Mouse (Mus musculus): ENCODE measurements around the gene Vav1. TPM values are rescaled to one million over a fixed set of nuclear protein-coding genes. Genes with fewer than 3 reads are reported as not detected.

Gene Vav1
- polyA plus RNA-seq, 1 experiment: 53.3 TPM

GRCm38 (mm10) chr17:57344029-57344707, 65.3 kb downstream of the Vav1 start:
- Histone ChIP-seq H3K36me3 (ENCODE audit: control insufficient read depth, insufficient read depth, low read length) (no peaks in the 10 kb centered on the region), H3K4me1 (ENCODE audit: control insufficient read depth, insufficient read depth, insufficient read length) (peaks cover 34% of the 10 kb centered on the region), H3K27ac (ENCODE audit: insufficient read depth, low read length) (peak overlapping the region; percentile 96), H3K27me3 (ENCODE audit: control insufficient read depth, insufficient read depth, low read length) (no peaks in the 10 kb centered on the region), H3K4me3 (ENCODE audit: extremely low read depth, insufficient read depth, insufficient read length) (no peak overlapping the region)
- DNase-seq (ENCODE audit: low read depth in 1 of 2, low spot score in 2 of 2): peak; percentile 40 to 48
- TF ChIP-seq POLR2A (IDR thresholded peaks at IDR 0.05; ENCODE audit: low read depth, low read length) (no peak), CTCF (IDR thresholded peaks at IDR 0.05; ENCODE audit: extremely low read depth, insufficient read depth, insufficient read length, insufficient replicate concordance) (no peak)
- WGBS: 13% methylated on average over 2 of the region's 2 CpGs

- peak; percentile 56 to 83 for DNase-seq (ENCODE audit: low read depth in 1 of 2, low spot score in 2 of 2)
- H3K27ac ChIP-seq (ENCODE audit: insufficient read depth, low read length): peak overlapping the region; percentile 70
- WGBS: 9% methylated on average over 6 of the region's 6 CpGs
Measured at GRCm38 (mm10) chr17:57347017-57347416, 68.1 kb downstream of the Vav1 start.

GRCm38 (mm10) chr17:57347781-57348180, 68.9 kb downstream of the Vav1 start:
- peak overlapping the region; percentile 70 for H3K27ac ChIP-seq (ENCODE audit: insufficient read depth, low read length)
- peaks cover 32% of the 10 kb centered on the region for H3K4me1 ChIP-seq (ENCODE audit: control insufficient read depth, insufficient read depth, insufficient read length)
- 64% methylated on average over 2 of the region's 2 CpGs for WGBS
- no peaks in the 10 kb centered on the region for H3K27me3 ChIP-seq (ENCODE audit: control insufficient read depth, insufficient read depth, low read length)
- H3K36me3 ChIP-seq (ENCODE audit: control insufficient read depth, insufficient read depth, low read length): no peaks in the 10 kb centered on the region
- no peak for DNase-seq (ENCODE audit: low read depth in 1 of 2, low spot score in 2 of 2)
- TF ChIP-seq POLR2A (IDR thresholded peaks at IDR 0.05; ENCODE audit: low read depth, low read length) (no peak), CTCF (IDR thresholded peaks at IDR 0.05; ENCODE audit: extremely low read depth, insufficient read depth, insufficient read length, insufficient replicate concordance) (no peak)
- H3K4me3 ChIP-seq (ENCODE audit: extremely low read depth, insufficient read depth, insufficient read length): no peak overlapping the region

More at GRCm38 (mm10) chr17:57347017-57347416, 68.1 kb downstream of the Vav1 start:
- TF ChIP-seq POLR2A (IDR thresholded peaks at IDR 0.05; ENCODE audit: low read depth, low read length) (no peak), CTCF (IDR thresholded peaks at IDR 0.05; ENCODE audit: extremely low read depth, insufficient read depth, insufficient read length, insufficient replicate concordance) (no peak)
- no peaks in the 10 kb centered on the region for H3K36me3 ChIP-seq (ENCODE audit: control insufficient read depth, insufficient read depth, low read length)
- no peaks in the 10 kb centered on the region for H3K27me3 ChIP-seq (ENCODE audit: control insufficient read depth, insufficient read depth, low read length)
- peaks cover 38% of the 10 kb centered on the region for H3K4me1 ChIP-seq (ENCODE audit: control insufficient read depth, insufficient read depth, insufficient read length)
- H3K4me3 ChIP-seq (ENCODE audit: extremely low read depth, insufficient read depth, insufficient read length): no peak overlapping the region

- DNase-seq (ENCODE audit: low read depth in 1 of 2, low spot score in 2 of 2): peak; percentile 41 to 74
- H3K36me3 ChIP-seq (ENCODE audit: control insufficient read depth, insufficient read depth, low read length): no peaks in the 10 kb centered on the region
- H3K27ac ChIP-seq (ENCODE audit: insufficient read depth, low read length): peak overlapping the region; percentile 86
- H3K4me1 ChIP-seq (ENCODE audit: control insufficient read depth, insufficient read depth, insufficient read length): peaks cover 25% of the 10 kb centered on the region
- no peaks in the 10 kb centered on the region for H3K27me3 ChIP-seq (ENCODE audit: control insufficient read depth, insufficient read depth, low read length)
- TF ChIP-seq POLR2A (IDR thresholded peaks at IDR 0.05; ENCODE audit: low read depth, low read length): peak; percentile 3; the same call in 1 of the 2 replicates
- TF ChIP-seq CTCF (IDR thresholded peaks at IDR 0.05; ENCODE audit: extremely low read depth, insufficient read depth, insufficient read length, insufficient replicate concordance): no peak
- 21% methylated on average over 5 of the region's 5 CpGs for WGBS
- H3K4me3 ChIP-seq (ENCODE audit: extremely low read depth, insufficient read depth, insufficient read length): no peak overlapping the region
Measured at GRCm38 (mm10) chr17:57349067-57349466, 70.2 kb downstream of the Vav1 start.

GRCm38 (mm10) chr17:57350212-57350611, 71.3 kb downstream of the Vav1 start:
- Histone ChIP-seq H3K27me3 (ENCODE audit: control insufficient read depth, insufficient read depth, low read length) (no peaks in the 10 kb centered on the region), H3K36me3 (ENCODE audit: control insufficient read depth, insufficient read depth, low read length) (no peaks in the 10 kb centered on the region), H3K27ac (ENCODE audit: insufficient read depth, low read length) (peak overlapping the region; percentile 54; the same call in 1 of the 2 replicates), H3K4me1 (ENCODE audit: control insufficient read depth, insufficient read depth, insufficient read length) (peaks cover 19% of the 10 kb centered on the region), H3K4me3 (ENCODE audit: extremely low read depth, insufficient read depth, insufficient read length) (no peak overlapping the region)
- no peak for DNase-seq (ENCODE audit: low read depth in 1 of 2, low spot score in 2 of 2)
- no peak for TF ChIP-seq CTCF (IDR thresholded peaks at IDR 0.05; ENCODE audit: extremely low read depth, insufficient read depth, insufficient read length, insufficient replicate concordance)
- no peak for TF ChIP-seq POLR2A (IDR thresholded peaks at IDR 0.05; ENCODE audit: low read depth, low read length)
- 72% methylated on average over 5 of the region's 5 CpGs for WGBS

GRCm38 (mm10) chr17:57351107-57351506, 72.2 kb downstream of the Vav1 start:
- H3K36me3 ChIP-seq (ENCODE audit: control insufficient read depth, insufficient read depth, low read length): no peaks in the 10 kb centered on the region
- no peak for DNase-seq (ENCODE audit: low read depth in 1 of 2, low spot score in 2 of 2)
- H3K27ac ChIP-seq (ENCODE audit: insufficient read depth, low read length): no peak overlapping the region
- 94% methylated on average over 9 of the region's 9 CpGs for WGBS
- H3K4me1 ChIP-seq (ENCODE audit: control insufficient read depth, insufficient read depth, insufficient read length): peaks cover 19% of the 10 kb centered on the region
- no peak overlapping the region for H3K4me3 ChIP-seq (ENCODE audit: extremely low read depth, insufficient read depth, insufficient read length)
- TF ChIP-seq CTCF (IDR thresholded peaks at IDR 0.05; ENCODE audit: extremely low read depth, insufficient read depth, insufficient read length, insufficient replicate concordance) (no peak), POLR2A (IDR thresholded peaks at IDR 0.05; ENCODE audit: low read depth, low read length) (no peak)
- no peaks in the 10 kb centered on the region for H3K27me3 ChIP-seq (ENCODE audit: control insufficient read depth, insufficient read depth, low read length)

- Histone ChIP-seq H3K27ac (ENCODE audit: insufficient read depth, low read length) (0 out of 2 replicates have a peak within 1 kb of the TSS, but pooled peaks have one; percentile 0), H3K4me3 (ENCODE audit: extremely low read depth, insufficient read depth, insufficient read length) (peak within 1 kb of the TSS; percentile 39; the same call in 1 of the 2 replicates), H3K27me3 (ENCODE audit: control insufficient read depth, insufficient read depth, low read length) (no peaks in the 10 kb centered on the region), H3K36me3 (ENCODE audit: control insufficient read depth, insufficient read depth, low read length) (no peaks in the 10 kb centered on the region), H3K4me1 (ENCODE audit: control insufficient read depth, insufficient read depth, insufficient read length) (peaks cover 9% of the 10 kb centered on the region; the same call in 1 of the 2 replicates)
- DNase-seq (ENCODE audit: low read depth in 1 of 2, low spot score in 2 of 2): no peak
- TF ChIP-seq CTCF (IDR thresholded peaks at IDR 0.05; ENCODE audit: extremely low read depth, insufficient read depth, insufficient read length, insufficient replicate concordance): no peak
- 6% methylated on average over 1 of the region's 1 CpGs for WGBS
Measured at GRCm38 (mm10) chr17:57358441-57358840, 79.5 kb downstream of the Vav1 start, which contains the start of gene Adgre1. Gene Adgre1, plus strand, starts transcription at chr17:57358691.
